Mouse (Mus musculus): ENCODE measurements around the gene Gm3409.
"Not testable (repeated sequence)": the region's sequence is repeated elsewhere in the genome, so short reads cannot be mapped to it uniquely, and the experiment has no call there.

The Gm3409 gene

DNA sequence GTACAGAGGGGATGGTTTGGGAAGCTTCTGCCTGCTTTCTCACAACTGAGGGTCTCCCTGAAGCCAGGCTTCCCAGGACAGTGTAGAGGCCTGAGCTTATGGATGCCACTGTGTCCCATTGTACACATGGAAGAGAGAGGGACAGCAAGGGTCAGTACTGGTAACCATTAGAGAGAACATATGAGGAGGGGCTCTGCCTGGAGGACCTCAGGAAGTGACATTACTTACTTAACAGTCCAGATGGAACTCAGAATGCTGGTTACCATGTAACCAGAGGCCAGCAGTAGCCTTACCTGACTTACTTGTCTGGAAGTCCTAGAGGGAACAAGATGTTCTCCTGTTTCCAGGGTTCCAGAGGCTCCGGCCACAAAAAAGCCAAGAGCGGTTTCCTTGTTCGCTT, at the start of gene Gm3409:
Gm3409 (plus strand) TSS at position 301 of the 400 bp plus-strand sequence.
- not testable (repeated sequence) for DNase-seq (ENCODE audit: low read depth, low spot score)

DNA sequence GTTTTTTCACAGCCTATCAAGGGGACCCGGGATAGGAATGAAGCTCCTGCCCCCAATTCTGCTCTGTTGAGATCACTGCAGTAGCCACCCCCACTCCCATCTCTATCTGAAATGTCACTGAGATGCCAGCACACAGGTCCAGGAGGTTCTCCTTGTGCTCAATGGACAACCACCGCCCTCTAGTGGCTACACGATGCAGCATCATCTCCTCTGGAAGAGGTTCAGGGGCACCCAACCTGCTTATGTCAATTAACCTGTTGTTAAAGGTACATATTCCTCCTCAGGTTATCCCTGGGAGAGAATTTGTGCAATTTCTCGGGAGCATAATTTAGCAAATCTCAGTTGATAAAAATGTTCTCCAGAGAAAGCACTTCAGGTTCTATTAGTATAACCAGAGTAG, 48.5 kb upstream of the Gm3409 start:
- DNase-seq (ENCODE audit: low read depth, low spot score) = not testable (repeated sequence)

DNA sequence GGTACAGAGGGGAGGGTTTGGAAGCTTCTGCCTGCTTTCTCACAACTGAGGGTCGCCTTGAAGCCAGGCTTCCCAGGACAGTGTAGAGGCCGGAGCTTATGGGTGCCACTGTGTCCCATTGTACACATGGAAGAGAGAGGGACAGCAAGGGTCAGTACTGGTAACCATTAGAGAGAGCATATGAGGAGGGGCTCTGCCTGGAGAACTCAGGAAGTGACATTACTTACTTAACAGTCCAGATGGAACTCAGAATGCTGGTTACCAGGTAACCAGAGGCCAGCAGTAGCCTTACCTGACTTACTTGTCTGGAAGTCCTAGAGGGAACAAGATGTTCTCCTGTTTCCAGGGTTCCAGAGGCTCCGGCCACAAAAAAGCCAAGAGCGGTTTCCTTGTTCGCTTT, 46.4 kb upstream of the Gm3409 start, which contains the start of gene Gm6370:
Gm6370 (plus strand) TSS at position 301 of the 400 bp plus-strand sequence.
- not testable (repeated sequence) for DNase-seq (ENCODE audit: low read depth, low spot score)

DNA sequence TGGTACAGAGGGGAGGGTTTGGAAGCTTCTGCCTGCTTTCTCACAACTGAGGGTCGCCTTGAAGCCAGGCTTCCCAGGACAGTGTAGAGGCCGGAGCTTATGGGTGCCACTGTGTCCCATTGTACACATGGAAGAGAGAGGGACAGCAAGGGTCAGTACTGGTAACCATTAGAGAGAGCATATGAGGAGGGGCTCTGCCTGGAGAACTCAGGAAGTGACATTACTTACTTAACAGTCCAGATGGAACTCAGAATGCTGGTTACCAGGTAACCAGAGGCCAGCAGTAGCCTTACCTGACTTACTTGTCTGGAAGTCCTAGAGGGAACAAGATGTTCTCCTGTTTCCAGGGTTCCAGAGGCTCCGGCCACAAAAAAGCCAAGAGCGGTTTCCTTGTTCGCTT, 35.3 kb upstream of the Gm3409 start, which contains the start of gene 4930449I24Rik:
4930449I24Rik (plus strand) TSS at position 301 of the 400 bp plus-strand sequence.
- not testable (repeated sequence) for DNase-seq (ENCODE audit: low read depth, low spot score)

DNA sequence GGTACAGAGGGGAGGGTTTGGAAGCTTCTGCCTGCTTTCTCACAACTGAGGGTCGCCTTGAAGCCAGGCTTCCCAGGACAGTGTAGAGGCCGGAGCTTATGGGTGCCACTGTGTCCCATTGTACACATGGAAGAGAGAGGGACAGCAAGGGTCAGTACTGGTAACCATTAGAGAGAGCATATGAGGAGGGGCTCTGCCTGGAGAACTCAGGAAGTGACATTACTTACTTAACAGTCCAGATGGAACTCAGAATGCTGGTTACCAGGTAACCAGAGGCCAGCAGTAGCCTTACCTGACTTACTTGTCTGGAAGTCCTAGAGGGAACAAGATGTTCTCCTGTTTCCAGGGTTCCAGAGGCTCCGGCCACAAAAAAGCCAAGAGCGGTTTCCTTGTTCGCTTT, 23.6 kb upstream of the Gm3409 start, which contains the start of gene Gm3402:
Gm3402 (plus strand) TSS at position 301 of the 400 bp plus-strand sequence.
- DNase-seq (ENCODE audit: low read depth, low spot score) = not testable (repeated sequence)

DNA sequence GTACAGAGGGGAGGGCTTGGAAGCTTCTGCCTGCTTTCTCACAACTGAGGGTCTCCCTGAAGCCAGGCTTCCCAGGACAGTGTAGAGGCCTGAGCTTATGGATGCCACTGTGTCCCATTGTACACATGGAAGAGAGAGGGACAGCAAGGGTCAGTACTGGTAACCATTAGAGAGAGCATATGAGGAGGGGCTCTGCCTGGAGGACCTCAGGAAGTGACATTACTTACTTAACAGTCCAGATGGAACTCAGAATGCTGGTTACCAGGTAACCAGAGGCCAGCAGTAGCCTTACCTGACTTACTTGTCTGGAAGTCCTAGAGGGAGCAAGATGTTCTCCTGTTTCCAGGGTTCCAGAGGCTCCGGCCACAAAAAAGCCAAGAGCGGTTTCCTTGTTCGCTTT, 11.9 kb upstream of the Gm3409 start, which contains the start of gene Gm3404:
Gm3404 (plus strand) TSS at position 301 of the 400 bp plus-strand sequence.
- not testable (repeated sequence) for DNase-seq (ENCODE audit: low read depth, low spot score)

DNA sequence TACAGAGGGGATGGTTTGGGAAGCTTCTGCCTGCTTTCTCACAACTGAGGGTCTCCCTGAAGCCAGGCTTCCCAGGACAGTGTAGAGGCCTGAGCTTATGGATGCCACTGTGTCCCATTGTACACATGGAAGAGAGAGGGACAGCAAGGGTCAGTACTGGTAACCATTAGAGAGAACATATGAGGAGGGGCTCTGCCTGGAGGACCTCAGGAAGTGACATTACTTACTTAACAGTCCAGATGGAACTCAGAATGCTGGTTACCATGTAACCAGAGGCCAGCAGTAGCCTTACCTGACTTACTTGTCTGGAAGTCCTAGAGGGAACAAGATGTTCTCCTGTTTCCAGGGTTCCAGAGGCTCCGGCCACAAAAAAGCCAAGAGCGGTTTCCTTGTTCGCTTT, 18.4 kb downstream of the Gm3409 start, which contains the start of gene Gm3415:
Gm3415 (plus strand) TSS at position 301 of the 400 bp plus-strand sequence.
- DNase-seq (ENCODE audit: low read depth, low spot score) = not testable (repeated sequence)

DNA sequence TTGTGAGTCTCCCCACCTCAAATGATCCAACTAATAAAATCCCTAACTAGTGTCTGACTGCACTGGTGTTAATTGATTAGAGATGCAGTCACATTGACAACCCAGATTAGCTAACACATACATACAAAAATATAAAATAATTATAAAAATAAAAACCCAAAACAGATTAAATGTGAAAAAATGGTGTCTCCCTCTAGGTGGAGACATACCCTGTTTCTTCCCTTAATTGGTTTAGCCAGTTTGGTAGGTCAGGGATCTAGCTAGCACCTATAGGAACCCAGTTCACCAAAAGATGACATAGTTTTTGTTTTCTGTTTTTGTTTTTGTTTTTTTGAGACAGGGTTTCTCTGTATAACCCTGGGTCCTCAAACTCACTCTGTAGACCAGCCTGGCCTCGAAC, 26.8 kb downstream of the Gm3409 start:
- no peak for DNase-seq (ENCODE audit: low read depth, low spot score)

DNA sequence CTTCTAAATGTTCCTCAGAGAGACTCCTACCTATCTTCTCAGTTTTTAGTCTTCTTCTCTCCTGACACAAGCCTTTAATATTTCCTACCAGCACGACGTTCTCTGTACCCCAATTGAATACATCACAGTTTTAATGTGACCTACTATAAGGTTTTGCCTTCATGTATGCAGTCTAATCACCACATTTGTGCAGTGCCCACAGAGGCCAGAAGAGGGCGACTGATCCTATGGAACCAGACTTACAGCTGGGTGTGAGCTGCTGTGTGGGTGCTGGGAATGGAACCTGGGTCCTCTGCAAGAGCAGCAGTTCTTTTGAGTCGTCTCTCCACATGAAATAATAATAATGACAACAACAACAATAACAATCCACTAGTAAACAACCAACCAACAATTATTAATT, 29.6 kb downstream of the Gm3409 start:
- DNase-seq (ENCODE audit: low read depth, low spot score) = peak; percentile 47

DNA sequence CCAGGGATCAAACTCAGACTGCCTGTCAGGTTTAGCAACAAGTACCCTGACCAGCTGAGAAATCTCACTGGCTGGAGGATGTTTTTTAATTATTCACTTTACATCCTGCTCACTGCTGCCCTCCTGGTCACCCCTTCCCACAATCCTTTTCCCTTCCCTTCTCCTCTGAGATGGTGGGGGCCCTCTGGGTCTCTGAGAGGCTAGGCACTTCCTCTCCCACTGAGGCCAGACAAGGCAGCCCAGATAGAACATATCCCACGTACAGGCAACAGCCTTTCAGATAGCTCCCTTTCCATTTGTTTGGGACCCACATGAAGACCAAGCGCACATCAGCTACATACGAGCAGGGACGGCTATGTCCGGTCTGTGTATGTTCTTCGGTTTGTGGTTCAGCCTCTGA, 32.7 kb downstream of the Gm3409 start:
- DNase-seq (ENCODE audit: low read depth, low spot score) = not testable (repeated sequence)

DNA sequence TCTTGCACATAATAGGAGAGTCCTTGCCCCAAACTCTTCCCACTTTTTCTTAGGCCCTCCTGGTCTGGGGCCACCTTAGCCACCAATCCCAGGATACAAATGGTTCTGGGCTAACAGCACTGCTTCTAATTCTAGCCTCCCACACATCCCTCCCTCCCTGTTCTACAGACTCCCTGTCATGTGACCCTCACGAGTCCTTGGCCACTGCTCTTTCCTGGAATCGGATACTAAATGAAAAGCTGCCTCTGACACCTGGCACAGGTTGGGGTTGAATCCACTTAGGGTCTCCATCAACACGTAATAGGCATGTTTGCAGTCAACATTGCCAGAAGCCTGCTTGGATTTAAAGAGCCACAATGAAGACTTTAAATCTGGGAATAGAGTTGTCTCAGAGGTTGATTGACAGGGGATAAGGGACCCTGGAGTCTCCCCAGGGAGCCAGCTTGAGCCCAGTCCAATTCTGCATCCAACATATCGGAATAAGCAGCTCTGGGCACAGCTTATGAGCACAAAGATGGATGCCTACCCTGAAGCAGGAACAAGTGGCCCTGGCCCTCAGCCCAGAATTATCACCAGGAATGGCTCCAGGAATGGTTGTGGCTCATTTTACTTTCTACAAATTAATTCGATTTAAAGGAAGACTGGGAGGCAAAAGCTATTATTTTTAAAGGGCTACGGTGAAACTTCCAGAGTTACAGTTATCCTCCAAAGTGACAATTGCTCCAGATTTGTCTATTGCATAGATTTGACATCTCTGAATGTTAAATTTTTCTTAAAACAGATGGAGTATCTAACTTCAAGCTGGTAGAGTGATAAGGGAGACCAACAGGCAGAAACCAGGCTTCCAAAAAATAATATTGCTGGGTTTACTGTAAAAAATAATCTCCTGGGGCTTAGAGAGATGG, 34.6 kb downstream of the Gm3409 start:
- DNase-seq (ENCODE audit: low read depth, low spot score) = not testable (repeated sequence)

DNA sequence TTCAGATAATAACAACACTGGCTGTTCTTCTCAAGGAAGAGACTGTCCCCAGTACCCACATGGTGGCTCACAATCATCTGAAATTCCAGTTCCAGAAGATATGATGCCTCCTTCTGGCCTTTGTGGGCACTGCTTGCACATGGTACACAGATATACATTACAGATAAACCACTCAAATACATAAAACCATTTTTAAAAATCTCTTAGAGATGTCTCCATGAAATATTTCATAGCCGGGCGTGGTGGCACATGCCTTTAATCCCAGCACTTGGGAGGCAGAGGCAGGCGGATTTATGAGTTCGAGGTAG, 35.2 kb downstream of the Gm3409 start:
- not testable (repeated sequence) for DNase-seq (ENCODE audit: low read depth, low spot score)

DNA sequence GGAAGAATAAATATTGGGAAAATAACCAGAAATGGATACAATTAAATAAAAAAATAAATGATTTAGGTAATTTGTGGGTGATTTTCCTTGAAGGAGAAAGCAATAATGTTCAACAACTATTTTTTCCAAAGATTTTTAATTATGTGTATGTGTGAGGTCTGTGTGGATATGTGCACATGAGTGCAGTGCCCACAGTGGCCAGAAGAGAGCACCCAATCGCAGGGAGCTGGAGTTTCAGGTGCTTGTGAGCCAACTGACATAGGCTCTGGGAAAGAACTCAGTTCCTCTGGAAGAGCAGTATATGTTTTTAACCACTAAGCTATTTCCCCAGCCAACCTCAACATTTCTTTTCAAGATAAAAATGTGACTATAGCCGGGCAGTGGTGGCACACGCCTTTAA, 39.2 kb downstream of the Gm3409 start:
- DNase-seq (ENCODE audit: low read depth, low spot score) = no peak

DNA sequence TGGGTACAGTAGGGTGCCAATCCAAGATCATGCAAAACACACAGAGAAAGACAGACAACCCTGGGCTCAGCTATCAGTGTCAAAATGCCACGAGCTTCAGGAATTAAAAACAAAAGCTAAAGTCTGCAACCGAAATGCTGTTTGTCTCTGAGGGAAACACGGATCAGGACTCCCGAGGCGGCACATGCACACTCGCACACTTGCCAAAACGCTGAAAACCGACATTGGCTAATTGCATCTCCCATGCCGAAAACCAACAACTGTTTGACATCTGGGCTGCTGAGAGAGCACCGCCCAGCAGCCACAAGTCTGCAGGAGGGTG, 46.7 kb downstream of the Gm3409 start:
- DNase-seq (ENCODE audit: low read depth, low spot score) = no peak

DNA sequence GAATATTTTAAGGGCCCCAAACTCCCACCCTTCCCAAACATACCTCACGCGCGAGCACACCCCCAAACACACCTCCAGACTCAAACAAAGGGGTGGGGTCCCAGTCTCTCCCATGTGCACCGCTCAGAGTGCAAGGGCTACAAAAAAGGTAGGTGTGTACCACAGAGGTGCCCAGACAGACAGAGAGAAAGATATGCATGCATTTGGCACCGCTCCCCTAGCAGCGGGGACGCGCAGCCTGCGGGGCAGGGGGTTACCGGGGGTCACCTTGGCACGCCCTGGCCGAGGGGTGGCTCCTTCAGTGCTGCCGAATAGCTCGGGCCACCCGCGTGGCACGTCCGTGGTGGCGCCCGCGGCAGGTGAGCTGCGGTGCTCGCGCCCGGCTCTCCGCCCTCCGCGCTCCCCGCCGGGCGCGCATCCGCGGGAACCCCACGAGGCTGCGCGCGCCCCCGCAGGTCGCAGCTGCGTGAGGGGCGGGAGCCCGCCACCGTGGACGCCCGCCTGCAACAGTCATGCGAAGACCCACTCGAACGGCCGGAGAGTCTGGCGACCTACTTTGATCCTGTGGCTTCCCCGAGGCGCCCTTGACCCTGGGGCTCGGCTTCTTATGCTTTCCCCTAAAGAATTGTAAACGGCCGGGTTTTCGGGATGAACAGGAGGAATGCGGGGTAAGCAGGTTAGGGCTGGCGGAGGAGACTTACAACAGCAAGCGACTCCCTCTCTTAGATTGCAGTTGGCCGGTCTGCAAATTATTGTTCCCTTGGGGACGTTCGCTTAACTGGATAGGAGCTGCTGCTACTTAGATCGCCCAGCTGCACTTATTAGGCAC, 47.2 kb downstream of the Gm3409 start, which contains the start of gene Gpr12:
Gpr12 (minus strand) TSS at position 762 of the 829 bp plus-strand sequence.
- DNase-seq (ENCODE audit: low read depth, low spot score) = peak; percentile 42

DNA sequence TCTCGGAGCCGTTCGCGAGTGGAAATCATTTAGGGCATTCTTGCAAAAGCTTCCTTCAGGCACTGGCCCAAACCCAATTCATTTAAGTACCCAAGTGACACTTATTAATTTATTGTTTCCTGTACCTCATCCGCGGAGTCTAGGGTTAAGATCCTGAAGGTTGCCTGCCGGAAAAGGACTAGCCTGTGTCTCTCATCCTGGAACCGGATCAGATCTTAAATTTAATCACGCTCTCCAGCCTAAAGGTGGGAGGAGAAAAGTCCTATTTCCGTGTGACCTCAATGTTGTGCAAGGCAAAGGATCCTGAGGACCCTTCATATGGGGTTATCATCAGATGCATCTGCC, 47.8 kb downstream of the Gm3409 start:
- DNase-seq (ENCODE audit: low read depth, low spot score) = no peak

DNA sequence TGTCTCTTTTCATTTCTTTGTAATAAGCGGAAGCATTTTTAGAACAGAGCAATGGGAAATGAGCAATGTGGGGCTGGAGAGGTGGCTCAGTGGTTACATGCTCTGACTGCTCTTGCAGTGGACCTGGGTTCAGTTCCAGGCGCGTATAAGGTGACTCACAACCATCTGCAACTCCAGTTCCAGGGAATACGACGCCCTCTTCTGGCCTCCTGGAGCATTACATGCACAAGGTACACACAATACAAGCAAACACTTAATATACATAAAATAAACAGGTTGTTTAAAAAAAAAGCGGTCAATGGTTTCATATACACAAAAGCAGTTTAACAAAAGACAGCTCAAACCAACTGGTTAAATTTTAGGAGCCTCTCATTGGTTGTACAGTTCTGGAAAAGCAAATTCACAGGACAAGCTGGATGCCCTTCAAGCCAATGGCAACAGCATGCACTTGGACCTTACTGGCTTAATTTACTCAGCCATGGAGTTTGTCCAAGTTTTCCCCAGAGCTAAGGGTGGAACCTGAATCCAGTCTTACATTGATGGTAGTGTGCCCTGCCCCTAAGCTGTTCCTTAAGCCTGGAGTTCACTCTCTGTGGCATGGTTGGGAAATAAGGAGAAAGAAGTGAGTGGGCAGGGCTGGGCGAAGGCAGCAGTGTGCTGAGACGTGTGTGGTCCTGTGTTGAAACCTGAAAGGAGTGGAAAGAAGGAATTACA, 49.1 kb downstream of the Gm3409 start:
- DNase-seq (ENCODE audit: low read depth, low spot score) = no peak

Data from embryo, embryonic 11.5 days (tissue).